Mouse (Mus musculus): ENCODE data around the gene Pus1.

GRCm38 (mm10) chr5:110794363-110794762 lies 13.9 kb upstream of the Pus1 start:
- TF ChIP-seq POLR2A (IDR thresholded peaks at IDR 0.05; ENCODE audit: extremely low read depth, insufficient read depth, low read length) = no peak
- no peak for TF ChIP-seq CTCF (IDR thresholded peaks at IDR 0.05; ENCODE audit: extremely low read depth, insufficient read depth, low read length)
